Mouse (Mus musculus) frontal cortex, adult 2 months (tissue): ENCODE results near the gene Tmem214. TPM values are rescaled to one million over a fixed set of nuclear protein-coding genes. Genes with fewer than 3 reads are reported as not detected.
A peak's percentile ranks its signal among the peaks of the same experiment; 100 is the strongest.

ENCODE experiments used
- DNase-seq, 2 experiments: peaks; one replicate each; pipeline ENCODE4 v3.0.0; 2022; ENCODE audit warnings: low spot score in 1 of 2; ENCODE audit errors: extremely low spot score in 1 of 2
- polyA plus RNA-seq: library from polyadenylated mRNA; depleted of rRNA; stranded (reverse); fragments of >200 nt; gene quantifications from 2 replicates; pipeline ENCODE4 v1.2.3, GENCODE M21; 2012

The Tmem214 gene
- polyA plus RNA-seq, 1 experiment = 82.8 TPM

DNA sequence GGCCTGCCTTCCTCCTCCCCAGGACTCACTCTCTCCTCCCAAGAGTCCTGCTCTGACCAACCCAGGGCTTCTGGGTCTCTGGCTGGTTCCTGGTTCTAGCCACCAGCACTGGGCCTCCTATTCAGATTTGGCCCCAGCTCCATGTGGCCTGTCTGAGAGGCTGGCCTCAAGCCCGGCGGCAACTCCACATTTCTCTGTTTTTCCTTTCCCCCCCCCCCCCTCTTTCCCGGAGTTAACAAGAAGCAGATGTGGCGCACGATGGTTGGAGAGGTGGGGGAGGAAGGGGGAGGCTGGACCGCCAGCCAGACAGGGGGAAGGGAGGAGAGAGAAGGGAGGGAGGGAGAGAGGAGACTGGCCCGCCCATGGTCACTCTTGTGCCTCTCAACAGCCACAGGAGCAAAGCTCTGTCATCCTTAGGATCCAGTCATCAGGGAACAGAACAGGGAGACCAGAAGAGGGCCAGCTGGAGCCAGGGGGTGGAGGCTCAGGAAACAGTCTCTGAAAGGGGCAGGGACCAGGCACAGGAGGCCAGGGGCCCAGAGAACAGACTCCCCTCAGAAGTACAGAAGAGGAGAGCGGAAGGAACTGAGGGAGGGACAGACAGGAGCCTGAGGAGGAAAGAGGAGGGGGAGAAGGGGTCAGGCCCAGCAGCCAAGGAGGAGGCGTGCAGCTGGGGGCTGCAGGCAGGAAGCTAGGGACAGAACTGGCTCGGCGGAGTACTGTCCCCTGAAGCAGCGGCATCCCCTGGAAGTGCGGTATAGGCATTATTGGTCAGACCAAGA is 45.4 kb downstream of the Tmem214 start, which contains the start of gene Emilin1:
Gene Emilin1 (plus strand): TSS at position 343 of the 782 bp plus-strand sequence.
- no peak for DNase-seq

DNA sequence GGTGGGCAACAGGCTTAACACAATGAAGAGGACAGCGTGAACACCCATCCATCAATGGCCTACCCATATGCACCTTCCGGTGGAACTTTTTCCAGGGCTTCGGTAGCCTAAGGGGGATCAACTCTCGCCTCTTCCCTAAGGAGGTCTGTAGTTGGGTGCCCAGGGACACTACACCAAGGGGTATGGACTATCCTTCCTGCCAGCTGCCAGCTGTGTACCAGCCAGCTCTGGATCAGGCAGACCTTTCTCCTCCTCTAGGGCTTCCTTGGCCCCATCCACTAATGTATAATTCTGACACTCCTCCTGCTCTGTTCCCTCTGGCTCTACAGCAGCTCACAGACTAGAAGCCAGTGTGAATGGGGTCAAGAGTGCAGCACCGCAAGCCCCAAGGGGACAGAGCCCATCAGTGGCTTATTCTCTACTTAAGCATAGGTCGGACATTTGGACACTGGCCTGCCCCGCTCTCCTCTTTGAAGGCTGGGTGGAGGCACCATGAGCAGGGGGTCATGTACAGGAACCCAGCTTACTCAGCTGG is 46.4 kb downstream of the Tmem214 start:
- DNase-seq = no peak

DNA sequence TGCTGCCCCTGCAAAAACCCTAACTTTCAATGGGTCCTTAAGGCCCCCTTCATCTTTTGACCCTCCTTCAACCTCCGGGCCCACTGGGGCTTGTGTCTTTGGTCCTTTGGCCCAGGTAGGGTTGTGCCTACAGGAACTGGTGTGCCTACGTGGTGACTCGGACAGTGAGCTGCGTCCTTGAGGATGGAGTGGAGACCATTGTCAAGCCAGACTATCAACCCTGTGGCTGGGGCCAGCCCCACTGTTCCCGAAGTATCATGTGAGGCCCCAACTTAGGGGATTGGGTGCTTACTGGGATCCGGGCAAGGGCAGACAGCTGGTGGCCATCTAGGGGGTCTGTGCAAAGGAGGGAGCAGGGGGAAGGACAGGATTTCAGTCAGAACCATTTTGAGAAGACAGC is 47.0 kb downstream of the Tmem214 start:
- DNase-seq = no peak

DNA sequence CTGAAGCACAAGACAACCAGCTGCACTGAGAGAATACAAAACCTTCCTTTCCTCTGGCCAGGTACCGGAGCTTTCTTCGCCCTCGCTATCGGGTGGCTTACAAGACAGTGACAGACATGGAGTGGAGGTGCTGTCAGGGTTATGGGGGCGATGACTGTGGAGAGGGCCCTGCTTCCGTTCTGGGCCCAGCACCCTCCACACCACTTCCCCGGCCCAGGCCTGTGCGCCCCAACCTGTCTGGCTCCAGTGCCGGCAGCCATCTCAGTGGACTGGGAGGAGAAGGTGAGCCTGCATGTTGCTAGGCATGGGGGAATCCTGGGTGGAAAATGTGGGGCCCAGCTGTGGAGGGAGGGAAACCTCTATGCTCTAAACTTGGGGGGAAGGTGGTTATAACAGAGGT is 47.6 kb downstream of the Tmem214 start:
- no peak for DNase-seq

DNA sequence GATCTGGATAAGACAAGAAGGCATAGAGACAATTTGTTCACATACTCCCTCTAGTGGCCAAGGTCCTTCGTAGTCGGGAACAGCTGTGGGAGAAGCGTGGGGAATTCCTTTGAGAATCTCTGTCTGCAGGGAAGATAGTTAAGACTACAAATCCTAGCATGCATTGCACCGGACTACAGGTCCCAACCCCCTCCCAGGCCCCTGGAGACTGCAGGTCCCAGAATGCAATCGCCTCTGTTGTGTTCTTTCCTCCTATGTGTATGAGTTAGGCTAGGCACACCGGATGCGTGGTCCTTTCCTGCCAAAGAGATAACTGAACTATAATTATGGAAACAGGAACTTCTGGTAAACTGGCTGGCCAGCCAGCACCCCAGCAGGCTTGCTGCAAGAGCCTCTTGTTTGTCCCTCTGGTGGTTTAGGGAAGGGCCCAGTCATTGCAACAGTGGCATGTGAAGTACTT is 48.2 kb downstream of the Tmem214 start:
- DNase-seq = peak; percentile 95 to 96

DNA sequence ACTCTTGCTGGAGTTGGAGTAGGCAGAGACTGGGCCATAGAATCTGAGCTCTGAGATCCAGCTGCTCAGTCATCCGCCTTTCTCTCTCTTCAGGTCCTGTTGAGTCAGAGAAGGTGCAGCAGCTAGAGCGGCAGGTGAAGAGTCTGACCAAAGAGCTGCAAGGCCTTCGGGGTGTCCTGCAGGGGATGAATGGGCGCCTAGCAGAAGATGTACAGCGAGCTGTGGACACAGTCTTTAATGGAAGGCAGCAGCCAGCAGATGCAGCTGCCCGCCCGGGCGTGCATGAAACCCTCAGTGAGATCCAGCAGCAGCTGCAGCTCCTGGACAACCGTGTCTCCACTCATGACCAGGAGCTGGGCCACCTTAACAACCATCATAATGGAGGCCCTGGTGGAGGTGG is 49.0 kb downstream of the Tmem214 start:
- no peak for DNase-seq

DNA sequence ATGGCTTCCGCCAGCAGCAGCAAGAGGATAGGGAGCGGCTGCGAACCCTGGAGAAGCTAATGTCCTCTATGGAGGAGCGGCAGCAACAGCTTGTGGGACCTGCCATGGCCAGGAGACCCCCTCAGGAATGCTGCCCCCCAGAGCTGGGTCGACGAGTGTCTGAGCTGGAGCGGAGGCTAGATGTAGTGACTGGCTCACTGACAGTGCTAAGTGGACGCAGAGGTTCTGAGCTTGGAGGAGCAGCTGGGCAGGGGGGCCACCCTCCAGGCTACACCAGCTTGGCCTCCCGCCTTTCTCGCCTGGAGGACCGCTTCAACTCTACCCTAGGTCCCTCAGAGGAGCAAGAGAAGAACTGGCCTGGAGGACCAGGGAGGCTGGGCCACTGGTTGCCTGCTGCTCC is 49.5 kb downstream of the Tmem214 start:
- DNase-seq = no peak

DNA sequence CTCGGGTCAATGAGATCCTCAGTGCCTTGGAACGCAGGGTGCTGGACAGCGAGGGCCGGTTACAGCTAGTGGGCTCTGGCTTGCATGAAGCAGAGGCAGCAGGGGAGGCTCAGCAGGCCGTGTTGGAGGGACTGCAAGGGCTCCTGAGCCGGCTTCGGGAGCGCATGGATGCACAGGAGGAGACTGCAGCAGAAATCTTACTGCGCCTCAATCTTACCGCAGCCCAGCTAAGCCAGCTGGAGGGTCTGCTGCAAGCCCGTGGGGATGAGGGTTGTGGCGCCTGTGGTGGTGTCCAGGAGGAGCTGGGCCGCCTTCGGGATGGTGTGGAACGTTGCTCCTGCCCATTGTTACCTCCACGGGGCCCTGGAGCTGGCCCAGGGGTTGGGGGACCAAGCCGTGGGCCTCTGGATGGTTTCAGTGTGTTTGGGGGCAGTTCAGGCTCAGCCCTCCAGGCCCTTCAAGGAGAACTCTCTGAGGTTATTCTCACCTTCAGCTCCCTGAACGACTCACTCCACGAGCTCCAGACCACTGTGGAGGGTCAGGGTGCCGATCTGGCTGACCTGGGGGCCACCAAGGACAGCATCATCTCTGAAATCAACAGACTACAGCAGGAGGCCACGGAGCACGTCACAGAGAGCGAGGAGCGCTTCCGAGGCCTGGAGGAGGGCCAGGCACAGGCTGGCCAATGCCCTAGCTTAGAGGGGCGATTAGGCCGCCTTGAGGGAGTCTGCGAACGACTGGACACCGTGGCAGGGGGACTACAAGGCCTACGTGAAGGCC is 50.3 kb downstream of the Tmem214 start:
- DNase-seq = no peak

DNA sequence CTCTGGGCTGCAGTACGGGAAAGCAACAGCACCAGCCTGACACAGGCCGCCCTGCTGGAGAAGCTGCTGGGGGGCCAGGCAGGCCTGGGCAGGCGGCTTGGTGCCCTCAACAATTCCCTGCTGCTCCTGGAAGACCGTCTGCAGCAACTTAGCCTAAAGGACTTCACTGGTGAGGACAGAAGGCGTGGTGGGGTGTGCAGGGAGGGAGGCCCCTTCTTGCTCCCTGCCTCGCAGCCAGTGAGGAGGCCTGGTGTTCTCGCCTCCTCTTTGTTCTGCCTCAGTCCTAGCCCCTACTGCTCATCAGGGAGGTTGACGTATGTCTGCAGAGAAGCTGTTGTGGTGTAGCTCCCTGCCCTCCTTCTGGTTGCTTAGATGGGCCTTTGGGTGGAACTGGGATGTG is 50.9 kb downstream of the Tmem214 start:
- DNase-seq = no peak

DNA sequence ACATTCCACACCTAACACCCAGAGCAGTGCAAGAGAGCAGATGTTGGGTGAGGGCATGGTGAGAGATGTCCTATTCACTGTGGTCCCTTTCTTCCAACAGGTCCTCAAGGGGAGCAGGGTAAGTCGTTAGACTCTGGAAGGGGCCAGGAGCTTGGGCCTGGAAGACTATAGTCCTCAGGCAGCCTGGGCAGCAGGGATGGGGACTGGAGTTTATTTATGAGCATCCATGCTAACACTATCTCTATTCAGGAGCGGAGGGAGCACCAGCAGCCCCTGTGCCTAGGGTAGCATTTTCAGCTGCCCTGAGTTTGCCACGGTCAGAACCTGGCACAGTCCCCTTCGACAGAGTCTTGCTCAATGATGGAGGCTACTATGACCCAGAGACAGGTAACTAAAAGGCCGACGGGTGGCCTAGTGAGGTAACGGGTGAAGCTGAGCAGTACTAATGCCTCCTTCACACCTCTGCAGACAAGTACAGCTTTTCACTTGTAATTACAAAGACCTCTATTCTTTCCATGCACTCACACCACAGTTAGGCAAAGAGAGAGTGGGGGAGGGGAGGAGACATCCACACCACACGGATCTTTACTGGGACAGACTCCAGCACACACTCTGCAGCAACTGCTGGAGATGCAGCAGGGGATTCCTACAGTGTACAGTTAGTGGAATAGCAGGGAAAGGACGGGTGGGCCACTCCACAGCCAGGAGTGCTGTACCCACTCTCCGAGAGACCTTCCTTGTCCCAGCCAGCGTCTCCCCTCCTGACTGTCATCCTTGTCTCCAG is 52.2 kb downstream of the Tmem214 start:
- DNase-seq = no peak

DNA sequence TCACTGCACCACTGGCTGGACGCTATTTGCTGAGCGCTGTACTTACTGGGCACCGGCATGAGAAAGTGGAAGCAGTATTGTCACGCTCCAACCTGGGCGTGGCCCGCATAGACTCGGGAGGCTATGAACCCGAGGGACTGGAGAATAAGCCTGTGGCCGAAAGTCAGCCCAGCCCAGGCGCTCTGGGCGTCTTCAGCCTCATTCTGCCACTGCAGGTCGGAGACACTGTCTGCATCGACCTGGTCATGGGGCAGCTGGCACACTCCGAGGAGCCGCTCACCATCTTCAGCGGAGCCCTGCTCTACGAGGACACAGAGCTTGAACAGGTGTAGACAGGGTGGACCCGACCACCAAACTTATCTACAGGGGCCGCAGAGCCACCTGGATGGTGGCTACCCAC is 52.8 kb downstream of the Tmem214 start:
- DNase-seq = no peak

DNA sequence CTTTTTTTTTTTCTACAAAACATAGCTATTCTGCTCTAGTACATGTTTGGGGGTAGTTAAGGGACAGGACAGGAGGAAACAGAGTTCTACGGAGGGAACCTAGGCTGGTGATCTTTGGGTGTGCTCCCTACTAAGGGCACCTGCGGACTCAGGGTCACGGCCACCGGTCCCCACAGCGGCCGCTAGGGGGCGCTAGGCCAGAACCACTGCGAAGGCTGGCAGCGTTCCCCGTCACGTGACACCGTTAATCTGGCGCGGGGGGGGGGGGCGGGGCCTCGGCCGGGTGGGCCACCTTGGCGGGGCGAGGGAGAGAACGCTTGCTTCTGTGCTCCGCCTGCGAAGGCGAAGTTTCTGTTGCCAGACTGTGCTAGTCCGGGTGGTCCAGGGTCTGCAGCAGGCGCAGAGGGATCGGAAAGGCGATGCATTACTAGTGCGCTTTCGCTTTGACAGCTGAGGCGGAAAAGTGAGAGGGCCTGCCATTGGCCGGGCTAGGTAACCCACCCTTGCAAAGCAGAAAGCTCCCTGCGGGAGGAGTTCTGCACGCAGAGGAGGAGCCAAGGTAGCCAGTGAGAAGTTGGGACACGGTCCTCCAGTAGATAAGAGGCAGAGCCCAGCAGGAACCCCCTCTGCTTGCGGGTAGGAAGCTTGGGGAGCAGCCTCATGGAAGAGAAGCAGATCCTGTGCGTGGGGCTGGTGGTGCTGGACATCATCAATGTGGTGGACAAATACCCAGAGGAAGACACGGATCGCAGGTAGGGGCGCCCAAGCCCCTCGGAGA is 53.6 kb downstream of the Tmem214 start, which contains the start of gene Khk:
Gene Khk (plus strand): TSS at position 176 of the 778 bp plus-strand sequence.
- DNase-seq = peak; percentile 67 to 94

DNA sequence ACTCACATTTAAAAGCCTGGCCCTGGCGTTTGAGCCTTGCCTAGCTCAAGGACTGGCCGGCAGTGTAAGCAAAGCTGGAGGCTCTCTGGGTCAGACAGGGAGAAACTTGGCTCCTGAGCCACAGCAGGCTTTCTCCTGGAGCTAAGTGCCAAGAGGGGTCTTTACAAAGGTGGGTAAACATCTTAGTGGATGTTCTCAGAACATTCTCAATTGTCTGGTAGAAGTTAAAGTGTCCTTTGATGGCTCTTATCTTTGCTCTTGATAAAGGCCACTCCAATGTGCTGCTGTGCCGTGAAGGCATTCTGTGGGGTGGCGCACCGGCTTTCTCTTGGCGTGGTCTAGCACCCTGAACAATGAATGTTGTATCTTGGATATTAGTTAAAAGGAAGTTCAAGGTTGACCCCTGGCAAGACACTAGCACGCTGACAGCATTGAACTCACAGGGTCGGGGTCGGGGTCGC is 54.8 kb downstream of the Tmem214 start:
- no peak for DNase-seq

DNA sequence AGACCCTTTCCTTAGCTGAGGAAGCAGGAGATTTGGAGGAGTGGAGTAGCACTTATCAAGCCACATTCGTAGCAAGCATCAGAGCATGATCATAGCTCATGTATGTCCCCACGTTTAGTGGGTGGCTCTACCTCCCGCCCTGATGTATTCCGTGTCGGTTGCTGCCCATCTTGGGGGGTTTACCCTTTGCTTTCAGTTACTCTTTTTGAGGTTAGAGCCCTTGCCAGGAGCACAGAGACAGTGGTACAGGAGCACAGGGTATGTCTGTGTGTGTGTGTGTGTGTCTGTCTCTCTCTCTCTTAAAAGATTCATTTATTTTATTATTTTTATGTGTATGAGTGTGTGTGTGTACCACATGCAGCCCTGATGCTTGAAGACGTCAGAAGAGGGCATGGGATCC is 55.3 kb downstream of the Tmem214 start:
- no peak for DNase-seq

DNA sequence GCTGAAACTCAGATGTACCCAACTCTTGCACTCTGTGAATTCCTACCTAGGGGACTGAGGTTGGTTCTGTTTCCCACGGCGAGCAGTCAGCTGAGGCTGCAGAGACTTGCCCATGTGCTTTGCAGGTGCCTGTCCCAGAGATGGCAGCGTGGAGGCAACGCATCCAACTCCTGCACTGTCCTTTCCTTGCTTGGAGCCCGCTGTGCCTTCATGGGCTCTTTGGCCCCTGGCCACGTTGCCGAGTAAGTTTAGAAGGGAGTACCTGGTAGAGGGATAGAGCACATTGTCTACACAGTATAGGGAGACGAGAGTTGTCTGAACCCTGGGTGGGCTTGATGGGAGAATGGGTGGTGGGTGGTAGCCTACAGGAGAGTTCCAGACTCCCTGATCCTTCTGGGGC is 56.8 kb downstream of the Tmem214 start:
- no peak for DNase-seq

DNA sequence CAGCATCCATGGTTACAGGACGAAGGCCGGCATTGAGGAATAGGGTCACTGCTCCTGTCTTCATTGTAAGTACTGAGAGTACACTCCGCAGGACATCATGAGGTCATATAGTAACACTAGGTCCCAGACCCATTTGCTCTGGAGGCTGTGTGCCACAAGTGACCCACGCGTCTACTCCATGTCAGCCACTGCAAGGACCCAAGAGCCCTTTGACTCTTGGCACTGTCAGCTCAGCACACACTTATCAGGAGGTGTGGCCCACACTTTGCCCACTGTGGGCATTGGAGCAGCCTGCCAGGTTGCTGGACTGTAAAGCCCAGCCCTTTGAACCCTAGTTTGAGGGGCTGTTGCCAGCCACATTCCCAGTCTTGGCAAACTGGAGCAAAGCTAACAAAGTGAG is 57.4 kb downstream of the Tmem214 start:
- no peak for DNase-seq

DNA sequence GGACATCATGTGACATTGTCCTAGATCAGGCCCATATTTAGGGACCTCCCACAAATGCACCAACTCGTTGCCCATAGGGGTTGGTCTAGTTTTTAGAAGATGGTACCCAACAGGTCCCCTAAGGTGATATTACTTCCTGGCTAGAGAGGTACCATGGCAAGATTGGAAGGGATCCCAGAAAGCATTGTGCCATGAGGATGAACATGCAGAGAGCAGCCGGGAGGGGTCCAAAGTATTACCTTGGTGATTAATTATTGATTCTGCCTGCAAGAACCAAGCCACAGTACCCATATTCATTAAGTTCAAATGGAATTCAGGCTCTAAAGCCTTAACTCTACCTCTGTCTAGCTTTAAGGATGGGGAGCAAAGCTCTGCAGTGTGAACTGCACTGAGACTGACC is 58.3 kb downstream of the Tmem214 start:
- DNase-seq = no peak

DNA sequence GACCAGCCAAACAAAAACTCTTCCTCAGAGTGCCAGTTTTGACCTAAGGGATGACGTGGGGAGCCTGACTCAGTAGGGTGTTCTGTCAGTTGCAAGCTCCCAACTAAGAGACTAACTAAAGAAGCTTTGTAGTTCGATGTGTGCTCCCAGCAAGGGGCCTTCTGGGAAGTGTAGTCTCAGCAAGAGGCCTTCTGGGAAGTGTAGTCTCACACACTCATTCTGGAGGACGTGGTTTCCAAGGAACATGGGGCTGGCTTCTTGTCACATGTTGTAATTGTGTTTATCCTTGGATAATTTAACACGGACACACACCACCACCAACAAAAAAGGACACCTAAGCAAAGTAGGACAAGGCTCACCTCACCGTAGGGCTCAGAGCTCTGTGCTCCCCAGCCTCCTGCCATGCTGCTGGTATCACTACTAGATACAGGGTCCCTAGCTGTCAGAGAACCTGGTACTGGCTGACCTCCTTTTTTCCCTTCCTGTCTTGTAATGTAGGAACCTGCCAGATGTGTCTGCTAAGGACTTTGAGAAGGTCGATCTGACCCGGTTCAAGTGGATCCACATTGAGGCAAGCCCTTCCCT is 60.2 kb downstream of the Tmem214 start:
- DNase-seq = peak in 1 of 2 experiments; percentile 75
